Mouse (Mus musculus): ENCODE data around the gene Sdhb. TPM values are rescaled to one million over a fixed set of nuclear protein-coding genes. Genes with fewer than 3 reads are reported as not detected.

The Sdhb gene
- total RNA-seq, 2 experiments from 2014 or later = 120 to 182 TPM

- ATAC-seq (ENCODE audit: poor library complexity, severe bottlenecking) = no peak
Observed at GRCm38 (mm10) chr4:141010941-141011429, 50.0 kb downstream of the Sdhb start.

- no peak for ATAC-seq (ENCODE audit: poor library complexity, severe bottlenecking)
Observed at GRCm38 (mm10) chr4:141011556-141012328, 50.7 kb downstream of the Sdhb start.

GRCm38 (mm10) chr4:141012558-141012957 is 51.6 kb downstream of the Sdhb start:
- no peak for ATAC-seq (ENCODE audit: poor library complexity, severe bottlenecking)

- ATAC-seq (ENCODE audit: poor library complexity, severe bottlenecking) = no peak
Observed at GRCm38 (mm10) chr4:141014114-141014513, 53.1 kb downstream of the Sdhb start.

- ATAC-seq (ENCODE audit: poor library complexity, severe bottlenecking) = no peak
Observed at GRCm38 (mm10) chr4:141014856-141015255, 53.9 kb downstream of the Sdhb start.

- ATAC-seq (ENCODE audit: poor library complexity, severe bottlenecking) = no peak
Observed at GRCm38 (mm10) chr4:141015356-141015755, 54.4 kb downstream of the Sdhb start.

- ATAC-seq (ENCODE audit: poor library complexity, severe bottlenecking) = no peak
Observed at GRCm38 (mm10) chr4:141016311-141016710, 55.3 kb downstream of the Sdhb start.

- no peak for ATAC-seq (ENCODE audit: poor library complexity, severe bottlenecking)
Observed at GRCm38 (mm10) chr4:141017657-141018436, 56.8 kb downstream of the Sdhb start.

GRCm38 (mm10) chr4:141020220-141020619 is 59.2 kb downstream of the Sdhb start:
- no peak for ATAC-seq (ENCODE audit: poor library complexity, severe bottlenecking)

GRCm38 (mm10) chr4:141020811-141021613 is 60.0 kb downstream of the Sdhb start:
- no peak for ATAC-seq (ENCODE audit: poor library complexity, severe bottlenecking)

GRCm38 (mm10) chr4:141021614-141021929 is 60.6 kb downstream of the Sdhb start:
- ATAC-seq (ENCODE audit: poor library complexity, severe bottlenecking) = no peak

GRCm38 (mm10) chr4:141024052-141024451 is 63.0 kb downstream of the Sdhb start:
- no peak for ATAC-seq (ENCODE audit: poor library complexity, severe bottlenecking)

- no peak for ATAC-seq (ENCODE audit: poor library complexity, severe bottlenecking)
Observed at GRCm38 (mm10) chr4:141024992-141025391, 64.0 kb downstream of the Sdhb start.

Other genes with a start within 250 kb of the Sdhb start
- gene Padi6, start 218.6 kb upstream of the Sdhb start, total RNA-seq (2015) = not detected in 2 replicates
- gene Padi6, start 218.6 kb upstream of the Sdhb start, total RNA-seq (2017) = not detected in 2 replicates
- 54.2 and 58.1 TPM in 2 replicates for gene Padi4, start 187.0 kb upstream of the Sdhb start, total RNA-seq (2015)
- gene Padi4, start 187.0 kb upstream of the Sdhb start, total RNA-seq (2017) = 60.7 and 63.3 TPM in 2 replicates
- gene Padi3, start 150.6 kb upstream of the Sdhb start, total RNA-seq (2015) = 0.27 and 0.51 TPM in 2 replicates
- 0.26 TPM in 1 of 2 replicates, not detected in the other for gene Padi3, start 150.6 kb upstream of the Sdhb start, total RNA-seq (2017)
- gene Padi1, start 115.4 kb upstream of the Sdhb start, total RNA-seq (2015) = not detected in 2 replicates
- not detected in 2 replicates for gene Padi1, start 115.4 kb upstream of the Sdhb start, total RNA-seq (2017)
- gene Padi2, start 54.9 kb upstream of the Sdhb start, total RNA-seq (2015) = 53.2 and 54.0 TPM in 2 replicates
- gene Padi2, start 54.9 kb upstream of the Sdhb start, total RNA-seq (2017) = 53.5 and 56.7 TPM in 2 replicates
- 25.1 and 29.7 TPM in 2 replicates for gene Atp13a2, start 25.7 kb downstream of the Sdhb start, total RNA-seq (2015)
- gene Atp13a2, start 25.7 kb downstream of the Sdhb start, total RNA-seq (2017) = 37.2 and 43.5 TPM in 2 replicates
- gene Mfap2, start 49.2 kb downstream of the Sdhb start, total RNA-seq (2015) = not detected in 2 replicates
- not detected in 2 replicates for gene Mfap2, start 49.2 kb downstream of the Sdhb start, total RNA-seq (2017)
- 1.9 and 2.8 TPM in 2 replicates for gene Crocc, start 99.3 kb downstream of the Sdhb start, total RNA-seq (2015)
- gene Crocc, start 99.3 kb downstream of the Sdhb start, total RNA-seq (2017) = 8.6 and 9.1 TPM in 2 replicates
- gene Necap2, start 117.2 kb downstream of the Sdhb start, total RNA-seq (2015) = 70.2 and 72.2 TPM in 2 replicates
- gene Necap2, start 117.2 kb downstream of the Sdhb start, total RNA-seq (2017) = 126 and 133 TPM in 2 replicates
- not detected in 2 replicates for gene Spata21, start 127.1 kb downstream of the Sdhb start, total RNA-seq (2015)
- not detected in 2 replicates for gene Spata21, start 127.1 kb downstream of the Sdhb start, total RNA-seq (2017)
- 45.4 and 46.8 TPM in 2 replicates for gene Szrd1, start 178.6 kb downstream of the Sdhb start, total RNA-seq (2015)
- 41.0 and 46.9 TPM in 2 replicates for gene Szrd1, start 178.6 kb downstream of the Sdhb start, total RNA-seq (2017)
- gene Fbxo42, start 186.7 kb downstream of the Sdhb start, total RNA-seq (2015) = 14.1 and 16.3 TPM in 2 replicates
- gene Fbxo42, start 186.7 kb downstream of the Sdhb start, total RNA-seq (2017) = 10.0 and 12.6 TPM in 2 replicates